Mouse (Mus musculus) midbrain, embryonic 14.5 days (tissue): ENCODE measurements around the gene Sod1. TPM values are rescaled to one million over a fixed set of nuclear protein-coding genes. Genes with fewer than 3 reads are reported as not detected.

Experiments
- ATAC-seq: fragments of 200-750 bp; cut with Nextera tagmentation; 2 replicates; pipeline ENCODE4 v1.8.0; 2017; ENCODE audit warnings: moderate number of reproducible peaks, moderate library complexity; ENCODE audit not compliant: low FRiP score, low TSS enrichment
- DNase-seq: peaks from one replicate; pipeline ENCODE4 v3.0.0-alpha.2; 2015
- H3K27ac ChIP-seq: fragments of 300-500 bp; sonication (generic); replicated peaks from 2 replicates; pipeline ENCODE4 v1.5.1; 2014; ENCODE audit warnings: mild to moderate bottlenecking, low read depth, low read length, moderate library complexity
- H3K27me3 ChIP-seq: fragments of 300-500 bp; sonication (generic); 2 replicates; pipeline ENCODE4 v1.6.1; 2014; ENCODE audit warnings: low read length, control low read depth, mixed read lengths; ENCODE audit not compliant: control insufficient read depth, insufficient read depth
- H3K36me3 ChIP-seq: fragments of 300-500 bp; sonication (generic); 2 replicates; pipeline ENCODE4 v1.6.1; 2014; ENCODE audit warnings: low read length, control low read depth; ENCODE audit not compliant: control insufficient read depth, insufficient read depth
- H3K4me1 ChIP-seq: fragments of 300-500 bp; sonication (generic); 2 replicates; pipeline ENCODE4 v1.6.1; 2014; ENCODE audit warnings: mild to moderate bottlenecking, antibody characterized with exemption, low read length, control low read depth; ENCODE audit not compliant: control insufficient read depth, insufficient read depth
- H3K4me2 ChIP-seq: fragments of 300-500 bp; sonication (generic); 2 replicates; pipeline ENCODE4 v1.6.1; 2014; ENCODE audit warnings: mild to moderate bottlenecking, low read length, moderate library complexity
- H3K4me3 ChIP-seq: fragments of 300-500 bp; sonication (generic); replicated peaks from 2 replicates; pipeline ENCODE4 v1.5.1; 2014; ENCODE audit warnings: low read depth, low read length
- H3K9ac ChIP-seq: fragments of 300-500 bp; sonication (generic); replicated peaks from 2 replicates; pipeline ENCODE4 v1.6.1; 2014; ENCODE audit warnings: mild to moderate bottlenecking, low read length, moderate library complexity
- H3K9me3 ChIP-seq: fragments of 300-500 bp; sonication (generic); 2 replicates; pipeline ENCODE4 v1.6.1; 2016; ENCODE audit warnings: low read length, control low read depth, mixed read lengths; ENCODE audit not compliant: control insufficient read depth
- WGBS: fragments of 180-500 bp; shearing (Covaris S2); extraction: QIAGEN DNeasy Blood & Tissue Kit; methylation state at CpG from one replicate; pipeline ENCODE4 v1.1.7; 2014; 5-methylcytosine and 5-hydroxymethylcytosine counted together
- polyA plus RNA-seq: library from polyadenylated mRNA; unstranded; fragments of >200 nt; fragmentation: Nextera tagmentation; extraction: Ambion mirVana; gene quantifications from 2 replicates; pipeline ENCODE4 v1.2.1, GENCODE M21; 2014

Gene Sod1
- polyA plus RNA-seq, 1 experiment from 2014 or later: 866 TPM

- no peaks in the 10 kb centered on the region for H3K4me1 ChIP-seq
- 87% methylated on average over 6 of the region's 6 CpGs for WGBS
- no peak for ATAC-seq
Observed at GRCm38 (mm10) chr16:90229897-90230296, 9.3 kb downstream of the Sod1 start.

GRCm38 (mm10) chr16:90231302-90231701 is 10.7 kb downstream of the Sod1 start:
- no peak for DNase-seq
- 89% methylated on average over 7 of the region's 7 CpGs for WGBS

More at GRCm38 (mm10) chr16:90229897-90230296, 9.3 kb downstream of the Sod1 start:
- Histone ChIP-seq H3K4me3 (no peak overlapping the region), H3K9ac (no peak overlapping the region), H3K36me3 (peaks cover 45% of the 10 kb centered on the region), H3K9me3 (no peaks in the 10 kb centered on the region), H3K27ac (no peak overlapping the region), H3K4me2 (no peak overlapping the region), H3K27me3 (no peaks in the 10 kb centered on the region)
- DNase-seq: no peak

GRCm38 (mm10) chr16:90233702-90234101 is 13.1 kb downstream of the Sod1 start:
- Histone ChIP-seq H3K4me1 (no peaks in the 10 kb centered on the region), H3K9me3 (no peaks in the 10 kb centered on the region), H3K4me3 (no peak overlapping the region), H3K36me3 (peaks cover 18% of the 10 kb centered on the region), H3K9ac (no peak overlapping the region), H3K4me2 (no peak overlapping the region), H3K27ac (no peak overlapping the region), H3K27me3 (no peaks in the 10 kb centered on the region)
- ATAC-seq (no peak), DNase-seq (no peak)
- 95% methylated on average over 10 of the region's 10 CpGs for WGBS

More at GRCm38 (mm10) chr16:90231302-90231701, 10.7 kb downstream of the Sod1 start:
- ATAC-seq: no peak
- Histone ChIP-seq H3K27me3 (no peaks in the 10 kb centered on the region), H3K4me3 (no peak overlapping the region), H3K9ac (no peak overlapping the region), H3K36me3 (peaks cover 36% of the 10 kb centered on the region), H3K27ac (no peak overlapping the region), H3K9me3 (no peaks in the 10 kb centered on the region), H3K4me2 (no peak overlapping the region), H3K4me1 (no peaks in the 10 kb centered on the region)

- no peak overlapping the region for H3K4me2 ChIP-seq
- H3K36me3 ChIP-seq: peaks cover 19% of the 10 kb centered on the region
- no peak overlapping the region for H3K27ac ChIP-seq
- ATAC-seq (no peak), DNase-seq (no peak)
- H3K4me3 ChIP-seq: no peak overlapping the region
- no peaks in the 10 kb centered on the region for H3K4me1 ChIP-seq
- no peaks in the 10 kb centered on the region for H3K27me3 ChIP-seq
- no peak overlapping the region for H3K9ac ChIP-seq
- 89% methylated on average over 6 of the region's 6 CpGs for WGBS
- H3K9me3 ChIP-seq: no peaks in the 10 kb centered on the region
Observed at GRCm38 (mm10) chr16:90234617-90235016, 14.1 kb downstream of the Sod1 start.

- 93% methylated on average over 3 of the region's 3 CpGs for WGBS
- H3K4me2 ChIP-seq: no peak overlapping the region
Observed at GRCm38 (mm10) chr16:90235188-90235587, 14.6 kb downstream of the Sod1 start.

GRCm38 (mm10) chr16:90239128-90239746 is 18.7 kb downstream of the Sod1 start:
- no peak overlapping the region for H3K4me2 ChIP-seq
- no peaks in the 10 kb centered on the region for H3K9me3 ChIP-seq
- no peaks in the 10 kb centered on the region for H3K4me1 ChIP-seq
- no peak overlapping the region for H3K4me3 ChIP-seq
- DNase-seq (no peak), ATAC-seq (no peak)
- H3K27ac ChIP-seq: no peak overlapping the region
- no peaks in the 10 kb centered on the region for H3K27me3 ChIP-seq
- no peak overlapping the region for H3K9ac ChIP-seq
- H3K36me3 ChIP-seq: peaks cover 53% of the 10 kb centered on the region
- 94% methylated on average over 6 of the region's 6 CpGs for WGBS

More at GRCm38 (mm10) chr16:90235188-90235587, 14.6 kb downstream of the Sod1 start:
- DNase-seq (no peak), ATAC-seq (no peak)
- Histone ChIP-seq H3K9me3 (no peaks in the 10 kb centered on the region), H3K9ac (no peak overlapping the region), H3K27me3 (no peaks in the 10 kb centered on the region), H3K4me1 (no peaks in the 10 kb centered on the region), H3K36me3 (peaks cover 21% of the 10 kb centered on the region), H3K4me3 (no peak overlapping the region), H3K27ac (no peak overlapping the region)

GRCm38 (mm10) chr16:90241875-90242274 is 21.3 kb downstream of the Sod1 start:
- no peak for ATAC-seq
- peaks cover 71% of the 10 kb centered on the region for H3K36me3 ChIP-seq
- 77% methylated on average over 4 of the region's 4 CpGs for WGBS

GRCm38 (mm10) chr16:90242426-90243304 is 22.1 kb downstream of the Sod1 start:
- H3K27me3 ChIP-seq: no peaks in the 10 kb centered on the region
- 61% methylated on average over 17 of the region's 17 CpGs for WGBS
- H3K9ac ChIP-seq: no peak overlapping the region
- ATAC-seq (no peak), DNase-seq (no peak)
- H3K4me2 ChIP-seq: no peak overlapping the region
- H3K27ac ChIP-seq: no peak overlapping the region
- no peaks in the 10 kb centered on the region for H3K9me3 ChIP-seq
- peaks cover 77% of the 10 kb centered on the region for H3K36me3 ChIP-seq
- no peak overlapping the region for H3K4me3 ChIP-seq
- H3K4me1 ChIP-seq: no peaks in the 10 kb centered on the region

More at GRCm38 (mm10) chr16:90241875-90242274, 21.3 kb downstream of the Sod1 start:
- Histone ChIP-seq H3K27ac (no peak overlapping the region), H3K4me2 (no peak overlapping the region), H3K27me3 (no peaks in the 10 kb centered on the region), H3K4me3 (no peak overlapping the region), H3K4me1 (no peaks in the 10 kb centered on the region), H3K9ac (no peak overlapping the region), H3K9me3 (no peaks in the 10 kb centered on the region)
- DNase-seq: no peak
